Mouse (Mus musculus): ENCODE results near the gene Mrpl52. TPM values are rescaled to one million over a fixed set of nuclear protein-coding genes. Genes with fewer than 3 reads are reported as not detected.

The Mrpl52 gene
- polyA plus RNA-seq, 1 experiment from 2014 or later = 282 TPM

DNA sequence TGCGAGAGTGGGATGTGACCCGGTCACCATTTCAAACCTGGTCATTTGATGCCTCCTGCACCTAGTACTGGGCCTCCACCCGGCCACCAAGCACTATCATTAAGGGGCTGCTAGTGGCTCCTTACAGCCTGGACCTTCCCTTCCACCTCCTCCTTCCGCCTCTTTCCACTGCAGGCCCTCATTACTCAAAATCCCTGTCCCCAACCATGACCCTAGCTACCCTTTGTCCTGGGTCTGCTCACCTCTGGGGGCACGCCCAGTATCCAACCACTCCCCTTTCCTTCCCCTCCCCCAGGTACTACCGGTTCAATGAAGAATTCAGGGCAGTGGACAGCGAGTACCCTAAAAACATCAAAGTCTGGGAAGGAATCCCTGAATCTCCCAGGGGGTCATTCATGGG, 12.9 kb downstream of the Mrpl52 start:
- Histone ChIP-seq H3K27ac (replicated peaks) (no peak overlapping the region), H3K27me3 (no peaks in the 10 kb centered on the region), H3K4me2 (replicated peaks) (no peak overlapping the region), H3K36me3 (peaks cover 7% of the 10 kb centered on the region; the same call in 1 of the 2 replicates), H3K9me3 (no peaks in the 10 kb centered on the region), H3K4me3 (no peak overlapping the region), H3K9ac (replicated peaks) (no peak overlapping the region), H3K4me1 (no peaks in the 10 kb centered on the region)
- no peak for ATAC-seq (replicated peaks)
- 63% methylated on average over 7 of the region's 7 CpGs for WGBS

DNA sequence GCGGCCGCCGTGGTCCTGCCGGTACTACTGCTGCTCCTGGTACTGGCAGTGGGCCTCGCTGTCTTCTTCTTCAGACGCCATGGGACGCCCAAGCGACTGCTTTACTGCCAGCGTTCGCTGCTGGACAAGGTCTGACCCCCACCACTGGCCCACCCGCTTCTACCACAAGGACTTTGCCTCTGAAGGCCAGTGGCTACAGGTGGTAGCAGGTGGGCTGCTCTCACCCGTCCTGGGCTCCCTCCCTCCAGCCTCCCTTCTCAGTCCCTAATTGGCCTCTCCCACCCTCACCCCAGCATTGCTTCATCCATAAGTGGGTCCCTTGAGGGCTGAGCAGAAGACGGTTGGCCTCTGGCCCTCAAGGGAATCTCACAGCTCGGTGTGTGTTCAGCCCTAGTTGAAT, 13.8 kb downstream of the Mrpl52 start:
- H3K36me3 ChIP-seq = peaks cover 7% of the 10 kb centered on the region; the same call in 1 of the 2 replicates
- WGBS = 95% methylated on average over 14 of the region's 14 CpGs
- no peak for ATAC-seq (replicated peaks)

DNA sequence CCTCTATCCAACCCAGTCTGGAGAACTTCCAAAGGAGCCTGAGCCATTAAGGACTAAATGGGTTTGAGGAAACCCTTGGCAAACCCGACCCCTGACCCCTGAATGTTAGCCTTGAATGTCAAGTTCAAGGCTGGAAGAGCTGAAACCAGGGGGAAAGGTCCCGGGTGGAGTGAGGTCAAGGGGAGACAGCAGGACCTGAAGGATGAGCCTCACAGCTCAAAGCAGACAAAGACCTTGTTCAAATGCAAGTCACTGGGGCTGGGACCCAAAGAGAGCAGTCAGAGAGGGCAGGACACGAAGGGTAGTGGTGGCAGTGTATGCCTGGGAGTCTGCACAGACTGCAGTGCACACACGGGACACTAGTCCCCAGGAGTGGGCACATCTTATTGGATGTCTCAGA, 14.7 kb downstream of the Mrpl52 start:
- no peak for ATAC-seq (replicated peaks)

More for the DNA sequence above, 13.8 kb downstream of the Mrpl52 start:
- H3K4me1 ChIP-seq = no peaks in the 10 kb centered on the region
- H3K27me3 ChIP-seq = no peaks in the 10 kb centered on the region
- no peak overlapping the region for H3K4me2 ChIP-seq (replicated peaks)
- H3K4me3 ChIP-seq = no peak overlapping the region
- H3K9me3 ChIP-seq = no peaks in the 10 kb centered on the region
- no peak overlapping the region for H3K27ac ChIP-seq (replicated peaks)
- no peak overlapping the region for H3K9ac ChIP-seq (replicated peaks)

DNA sequence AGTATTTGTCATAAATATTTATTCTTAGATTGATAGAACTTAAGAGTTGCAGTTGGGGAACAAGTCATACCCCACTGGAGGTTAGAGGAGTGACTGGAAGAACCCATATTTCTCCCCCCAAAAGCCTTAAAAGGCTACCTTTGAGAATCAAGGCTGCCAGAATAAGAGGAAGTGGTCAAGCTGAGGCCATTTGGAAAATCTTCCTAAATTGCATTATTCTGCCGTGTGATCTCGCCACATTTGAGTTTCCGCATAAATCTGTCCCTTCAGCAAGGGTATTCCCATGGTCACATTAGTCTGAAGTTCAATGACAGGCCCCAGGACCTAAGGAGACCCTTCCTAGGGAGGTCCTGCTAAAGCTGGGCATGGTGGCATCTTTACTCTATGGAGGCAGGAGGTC, 15.8 kb downstream of the Mrpl52 start:
- ATAC-seq (replicated peaks) = no peak
- no peaks in the 10 kb centered on the region for H3K4me1 ChIP-seq
- H3K9me3 ChIP-seq = no peaks in the 10 kb centered on the region
- no peak overlapping the region for H3K9ac ChIP-seq (replicated peaks)
- H3K27ac ChIP-seq (replicated peaks) = no peak overlapping the region
- WGBS = 97% methylated on average over 3 of the region's 3 CpGs
- H3K4me3 ChIP-seq = no peak overlapping the region
- H3K4me2 ChIP-seq (replicated peaks) = no peak overlapping the region
- no peaks in the 10 kb centered on the region for H3K27me3 ChIP-seq
- H3K36me3 ChIP-seq = peaks cover 7% of the 10 kb centered on the region; the same call in 1 of the 2 replicates

More for the DNA sequence above, 14.7 kb downstream of the Mrpl52 start:
- WGBS = 87% methylated on average over 4 of the region's 4 CpGs
- Histone ChIP-seq H3K4me2 (replicated peaks) (no peak overlapping the region), H3K4me3 (no peak overlapping the region), H3K4me1 (no peaks in the 10 kb centered on the region), H3K27ac (replicated peaks) (no peak overlapping the region), H3K36me3 (peaks cover 7% of the 10 kb centered on the region; the same call in 1 of the 2 replicates), H3K9ac (replicated peaks) (no peak overlapping the region), H3K27me3 (no peaks in the 10 kb centered on the region), H3K9me3 (no peaks in the 10 kb centered on the region)

DNA sequence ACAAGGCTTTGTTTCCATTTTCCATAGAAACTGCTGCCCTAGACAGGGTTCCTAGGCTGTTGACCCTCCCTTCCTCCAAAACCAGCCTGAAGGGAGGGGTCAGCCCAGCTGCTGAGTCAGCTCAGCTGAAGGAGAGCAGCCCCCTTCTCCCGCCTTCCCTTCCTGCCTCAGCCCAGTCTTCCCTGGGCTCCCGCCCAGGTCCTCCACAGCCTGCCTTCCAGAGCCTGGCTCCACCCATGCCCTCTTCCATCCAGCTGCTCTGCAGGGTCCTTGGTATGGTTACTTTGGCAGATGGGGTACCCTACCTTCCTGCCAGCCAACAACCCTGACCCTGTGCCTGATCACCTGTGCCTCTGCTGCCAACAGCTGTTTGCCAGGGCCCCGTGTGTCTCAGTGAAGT, 16.5 kb downstream of the Mrpl52 start:
- Histone ChIP-seq H3K4me2 (replicated peaks) (no peak overlapping the region), H3K9me3 (no peaks in the 10 kb centered on the region), H3K4me3 (no peak overlapping the region), H3K4me1 (no peaks in the 10 kb centered on the region), H3K27me3 (no peaks in the 10 kb centered on the region), H3K9ac (replicated peaks) (no peak overlapping the region), H3K27ac (replicated peaks) (peak overlapping the region; percentile 34), H3K36me3 (peaks cover 7% of the 10 kb centered on the region; the same call in 1 of the 2 replicates)
- no peak for ATAC-seq (replicated peaks)
- 30% methylated on average over 3 of the region's 3 CpGs for WGBS

DNA sequence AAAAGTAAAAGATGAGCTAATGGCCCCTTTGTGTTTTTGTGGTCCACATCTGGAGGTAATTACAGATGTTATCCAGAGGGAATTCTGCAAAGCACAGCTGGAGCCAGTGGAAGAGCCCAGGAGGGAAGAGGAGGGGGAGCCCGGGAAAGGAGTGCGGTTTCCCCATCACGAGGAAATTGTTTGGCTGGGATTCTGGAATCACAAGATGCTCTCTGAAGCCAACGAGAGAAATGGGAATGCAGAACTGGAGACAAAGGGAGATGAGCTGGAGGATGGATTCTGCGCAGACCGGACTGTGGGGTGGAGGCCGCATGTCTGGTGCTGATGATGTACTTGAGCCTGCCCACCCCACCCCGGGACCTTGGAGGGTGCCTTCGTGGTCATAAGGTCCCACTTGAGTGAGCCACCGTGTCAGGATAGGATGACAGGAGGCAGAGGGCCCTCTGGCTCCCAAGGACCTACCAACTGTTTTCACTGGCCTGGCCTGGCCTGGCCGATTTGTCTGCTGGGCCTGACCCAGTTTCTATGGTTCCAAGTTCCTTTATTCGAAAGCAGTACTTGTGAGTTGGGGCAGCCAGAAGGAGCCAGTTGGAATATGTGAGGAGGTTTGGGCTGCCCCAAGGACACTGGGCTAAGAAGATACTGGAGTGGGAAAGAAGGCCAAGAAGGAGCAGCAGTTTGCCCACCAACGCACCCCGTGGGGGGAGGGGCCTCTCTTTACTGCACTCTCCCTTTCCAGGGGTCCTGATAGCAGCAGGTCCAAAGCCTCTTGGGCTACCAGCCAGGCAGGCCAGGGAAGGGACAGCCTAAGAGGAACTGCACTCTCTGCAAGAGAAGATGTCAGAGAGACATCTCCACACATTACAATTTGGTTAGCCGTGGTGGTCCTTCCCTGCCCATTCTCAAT, 17.3 kb downstream of the Mrpl52 start:
- peaks cover 3% of the 10 kb centered on the region; the same call in 1 of the 2 replicates for H3K4me1 ChIP-seq
- peaks cover 4% of the 10 kb centered on the region; the same call in 1 of the 2 replicates for H3K36me3 ChIP-seq
- H3K27ac ChIP-seq (replicated peaks) = peak overlapping the region; percentile 41
- ATAC-seq (replicated peaks) = no peak
- 63% methylated on average over 15 of the region's 15 CpGs for WGBS
- no peaks in the 10 kb centered on the region for H3K9me3 ChIP-seq
- H3K4me3 ChIP-seq = no peak overlapping the region
- no peaks in the 10 kb centered on the region for H3K27me3 ChIP-seq
- no peak overlapping the region for H3K9ac ChIP-seq (replicated peaks)
- no peak overlapping the region for H3K4me2 ChIP-seq (replicated peaks)

DNA sequence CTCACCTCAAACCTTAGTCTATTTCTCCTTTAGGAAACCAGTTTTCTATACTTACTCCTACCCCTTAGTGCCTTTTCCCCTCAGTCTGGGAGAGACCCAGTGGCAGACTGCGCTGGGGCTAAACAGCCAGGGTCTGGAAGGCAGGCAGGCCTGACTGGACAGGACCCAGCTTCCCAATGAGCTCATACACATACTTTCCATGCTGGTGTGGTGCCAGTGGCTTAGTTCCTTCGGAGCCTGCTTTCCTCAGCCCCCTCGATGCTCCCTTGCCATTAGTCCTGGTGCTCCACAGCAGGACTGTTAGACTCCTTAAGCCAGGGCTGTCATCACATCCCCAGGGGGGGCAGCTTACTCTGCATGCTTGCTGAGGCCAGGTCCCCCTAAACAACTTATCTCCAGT, 18.8 kb downstream of the Mrpl52 start:
- no peak overlapping the region for H3K4me3 ChIP-seq
- WGBS = 54% methylated on average over 3 of the region's 3 CpGs
- H3K4me2 ChIP-seq (replicated peaks) = no peak overlapping the region
- ATAC-seq (replicated peaks) = no peak
- no peaks in the 10 kb centered on the region for H3K9me3 ChIP-seq
- peaks cover 7% of the 10 kb centered on the region; the same call in 1 of the 2 replicates for H3K4me1 ChIP-seq
- H3K27me3 ChIP-seq = no peaks in the 10 kb centered on the region
- H3K9ac ChIP-seq (replicated peaks) = no peak overlapping the region
- H3K27ac ChIP-seq (replicated peaks) = no peak overlapping the region
- H3K36me3 ChIP-seq = no peaks in the 10 kb centered on the region; the same call in 1 of the 2 replicates

DNA sequence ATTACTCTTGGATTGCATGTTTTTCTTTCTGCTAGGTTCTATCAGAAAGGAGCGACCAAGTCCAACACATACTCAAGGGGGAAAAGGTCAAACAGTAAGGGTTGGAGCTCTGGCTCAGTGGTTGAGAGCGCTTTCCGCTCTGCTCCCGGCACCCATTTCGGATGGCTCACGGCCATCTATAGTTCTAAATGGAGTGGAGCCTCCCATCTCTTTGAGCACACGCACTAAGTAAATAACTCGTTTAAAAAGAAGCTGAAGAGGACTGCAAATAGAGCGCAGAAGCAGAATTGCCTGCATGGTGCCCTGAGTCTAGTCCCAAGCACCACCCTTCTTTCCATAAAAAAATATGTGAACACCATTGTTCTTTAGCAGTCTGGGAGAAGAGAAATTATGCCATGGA, 26.9 kb downstream of the Mrpl52 start:
- Histone ChIP-seq H3K27me3 (no peaks in the 10 kb centered on the region), H3K27ac (replicated peaks) (no peak overlapping the region), H3K4me2 (replicated peaks) (no peak overlapping the region), H3K4me1 (peaks cover 7% of the 10 kb centered on the region; the same call in 1 of the 2 replicates), H3K36me3 (no peaks in the 10 kb centered on the region), H3K9ac (replicated peaks) (no peak overlapping the region), H3K9me3 (no peaks in the 10 kb centered on the region), H3K4me3 (no peak overlapping the region)
- no peak for ATAC-seq (replicated peaks)
- 88% methylated on average over 9 of the region's 9 CpGs for WGBS

DNA sequence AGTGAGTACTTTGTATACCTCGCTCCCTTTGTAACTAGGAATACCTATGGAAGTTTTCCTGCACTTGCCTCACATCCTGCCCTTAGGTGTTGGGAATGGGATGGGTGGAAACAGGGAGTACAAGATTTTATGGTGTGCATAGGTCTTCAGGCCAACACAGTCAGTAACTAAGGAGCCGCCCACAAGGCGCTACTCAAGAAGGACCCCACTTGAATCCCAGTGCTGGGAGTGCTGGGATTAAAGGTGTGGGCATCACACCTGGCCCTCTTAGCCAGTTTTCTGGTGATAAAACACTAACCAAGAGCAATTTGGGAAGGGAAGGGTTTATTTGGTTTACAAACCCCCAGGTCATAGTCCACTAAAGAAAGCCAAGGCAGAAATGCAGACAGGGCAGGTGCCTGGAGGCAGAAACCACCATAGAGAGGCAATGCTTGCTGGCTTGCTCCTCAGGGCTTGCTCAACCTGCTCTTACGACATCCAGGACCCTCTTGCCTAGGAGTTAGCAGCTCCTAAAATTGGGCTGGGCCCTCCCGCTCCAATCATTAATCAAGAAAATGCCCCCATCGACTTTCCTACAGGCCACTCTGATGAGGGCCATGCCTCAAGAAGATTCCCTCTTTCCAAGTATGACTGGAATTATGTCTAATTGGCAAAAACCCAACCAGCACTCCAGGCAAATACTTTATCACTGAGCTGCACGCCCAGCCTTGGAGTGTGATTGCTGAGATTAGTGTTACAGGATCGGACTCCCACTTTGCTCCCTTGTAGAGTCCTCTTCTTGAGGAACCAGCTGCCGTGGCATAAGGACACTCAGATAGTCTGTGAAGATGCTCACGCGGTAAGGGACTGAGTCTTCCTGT, 28.2 kb downstream of the Mrpl52 start:
- Histone ChIP-seq H3K4me1 (no peaks in the 10 kb centered on the region), H3K9ac (replicated peaks) (no peak overlapping the region), H3K9me3 (no peaks in the 10 kb centered on the region), H3K4me2 (replicated peaks) (no peak overlapping the region), H3K27me3 (no peaks in the 10 kb centered on the region), H3K27ac (replicated peaks) (no peak overlapping the region), H3K36me3 (no peaks in the 10 kb centered on the region), H3K4me3 (no peak overlapping the region)
- no peak for ATAC-seq (replicated peaks)
- WGBS = 85% methylated on average over 11 of the region's 11 CpGs

DNA sequence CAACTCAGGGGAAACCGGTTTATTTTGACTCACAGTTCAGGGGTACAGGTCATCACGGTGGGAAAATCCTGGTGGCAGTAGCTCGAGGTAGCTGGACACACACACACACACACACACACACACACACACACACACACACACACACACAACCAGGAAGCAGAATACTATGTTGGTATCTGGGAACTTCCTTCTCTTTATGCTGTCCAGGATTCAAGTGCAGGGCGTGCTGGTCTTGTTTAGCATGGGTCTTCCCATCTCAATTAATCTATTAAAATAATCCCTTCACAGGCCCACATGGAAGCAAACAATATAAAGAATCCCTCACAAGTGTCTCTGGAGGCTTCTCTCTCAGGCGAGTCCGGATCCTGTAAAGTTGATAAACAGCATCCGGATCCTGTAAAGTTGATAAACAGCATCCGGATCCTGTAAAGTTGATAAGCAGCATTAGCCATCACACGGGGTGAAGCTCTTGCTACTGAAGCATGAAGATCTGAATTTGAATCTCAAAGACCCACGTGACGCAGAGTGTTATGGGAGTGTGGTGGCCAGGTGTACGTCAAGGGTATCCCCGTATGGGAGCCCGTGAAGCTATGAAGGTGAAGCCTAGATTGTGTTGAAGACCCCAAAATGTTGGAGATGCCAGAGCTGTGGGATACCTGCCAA, 31.3 kb downstream of the Mrpl52 start:
- Histone ChIP-seq H3K27me3 (no peaks in the 10 kb centered on the region), H3K9ac (replicated peaks) (no peak overlapping the region), H3K4me2 (replicated peaks) (no peak overlapping the region), H3K9me3 (no peaks in the 10 kb centered on the region), H3K36me3 (no peaks in the 10 kb centered on the region), H3K27ac (replicated peaks) (no peak overlapping the region), H3K4me1 (no peaks in the 10 kb centered on the region), H3K4me3 (no peak overlapping the region)
- WGBS = 87% methylated on average over 14 of the region's 14 CpGs
- ATAC-seq (replicated peaks) = no peak

DNA sequence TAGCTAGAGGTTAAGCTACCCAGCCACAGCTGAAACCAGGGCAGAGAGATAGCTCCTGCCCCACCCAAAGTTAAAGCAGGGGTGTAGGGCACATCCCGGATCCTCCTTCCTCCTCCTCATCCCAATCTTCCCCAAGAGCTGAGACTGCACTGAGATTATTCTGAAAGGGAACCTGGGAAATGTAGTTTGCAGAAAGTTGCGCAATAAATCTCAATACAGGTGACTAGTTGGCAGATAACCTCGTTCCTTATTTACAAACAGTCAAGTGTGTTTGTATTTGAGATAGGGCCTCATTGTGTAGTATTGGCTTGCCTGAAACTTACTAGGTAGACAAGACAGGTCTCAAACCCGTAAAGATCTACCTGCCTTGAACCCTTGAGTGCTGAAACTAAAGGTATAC, 35.4 kb downstream of the Mrpl52 start:
- Histone ChIP-seq H3K36me3 (no peaks in the 10 kb centered on the region), H3K27me3 (no peaks in the 10 kb centered on the region), H3K9ac (replicated peaks) (no peak overlapping the region), H3K4me2 (replicated peaks) (no peak overlapping the region), H3K9me3 (no peaks in the 10 kb centered on the region), H3K27ac (replicated peaks) (no peak overlapping the region), H3K4me3 (no peak overlapping the region), H3K4me1 (peaks cover 9% of the 10 kb centered on the region; the same call in 1 of the 2 replicates)
- ATAC-seq (replicated peaks) = no peak
- WGBS = 77% methylated on average over 4 of the region's 4 CpGs
